31 mouse cellular contexts compared by ENCODE assay signal in genomic region chr10:87384606-87385206, GRCm38 (mm10).
DNase-seq lines count a peak whose midpoint lies in the region; ATAC-seq lines count a peak whose summit lies in the region.
"Had no signal": no experiment of that assay in that cellular context is flagged by ENCODE, and none has a peak within 500 bp of the region (broad histone marks: within the 10 kb centered on the region; RNA-seq: fewer than 3 reads in every experiment).

No protein-coding gene starts in this region.

- 78% methylated on average over 9 of the region's 9 CpGs for WGBS in embryonic facial prominence, embryonic 12.5 days
- 72% methylated on average over 9 of the region's 9 CpGs for WGBS in embryonic facial prominence, embryonic 10.5 days
- WGBS in neural tube, embryonic 11.5 days: 63% methylated on average over 9 of the region's 9 CpGs
- WGBS in forebrain, embryonic 15.5 days: 25% methylated on average over 9 of the region's 9 CpGs

- no peaks in the 10 kb centered on the region for H3K27me3 ChIP-seq in embryonic facial prominence, embryonic 12.5 days
- H3K27me3 ChIP-seq in embryonic facial prominence, embryonic 10.5 days (replicated peaks; ENCODE audit: low read depth, poor library complexity, severe bottlenecking): no peaks in the 10 kb centered on the region
- no peaks in the 10 kb centered on the region for H3K27me3 ChIP-seq in neural tube, embryonic 11.5 days (ENCODE audit: control insufficient read depth, insufficient read depth, low read length)
- no peaks in the 10 kb centered on the region for H3K27me3 ChIP-seq in forebrain, embryonic 15.5 days
- H3K27me3 ChIP-seq: hindbrain, embryonic 12.5 days; intestine, embryonic 15.5 days; limb, embryonic 15.5 days; liver, embryonic 13.5 days; neural tube, embryonic 13.5 days had no signal

- 0 out of 2 replicates have a peak, but pooled peaks have one; percentile 52 for ATAC-seq in embryonic facial prominence, embryonic 12.5 days (ENCODE audit: insufficient number of reproducible peaks, insufficient read depth, low FRiP score, low TSS enrichment)
- no peak for ATAC-seq in neural tube, embryonic 11.5 days (ENCODE audit: insufficient read depth, low FRiP score, low TSS enrichment)
- ATAC-seq in forebrain, embryonic 15.5 days (replicated peaks): peak; percentile 56; the same call in 1 of the 2 replicates
- ATAC-seq in cerebellum, adult (ENCODE audit: insufficient number of reproducible peaks, low FRiP score, low TSS enrichment): no peak
- ATAC-seq: activated CD4-positive, CD25-positive, alpha-beta regulatory T cell, adult 4 months; hindbrain, postnatal 0 days; intestine, embryonic 15.5 days; lung, postnatal 0 days; midbrain, embryonic 16.5 days had no signal

- no peak overlapping the region for H3K27ac ChIP-seq in embryonic facial prominence, embryonic 12.5 days
- no peak overlapping the region for H3K27ac ChIP-seq in embryonic facial prominence, embryonic 10.5 days (replicated peaks)
- H3K27ac ChIP-seq in neural tube, embryonic 11.5 days (ENCODE audit: low read depth, low read length): no peak overlapping the region
- H3K27ac ChIP-seq in forebrain, embryonic 15.5 days (replicated peaks): no peak overlapping the region
- H3K27ac ChIP-seq: hindbrain, embryonic 12.5 days; hindbrain, postnatal 0 days; intestine, embryonic 15.5 days; kidney, postnatal 0 days; limb, embryonic 10.5 days; limb, embryonic 15.5 days; liver, embryonic 13.5 days; neural tube, embryonic 13.5 days had no signal

- H3K4me3 ChIP-seq in embryonic facial prominence, embryonic 12.5 days: no peak overlapping the region
- H3K4me3 ChIP-seq in embryonic facial prominence, embryonic 10.5 days: no peak overlapping the region
- H3K4me3 ChIP-seq in neural tube, embryonic 11.5 days (ENCODE audit: low read depth, low read length): no peak overlapping the region
- H3K4me3 ChIP-seq in forebrain, embryonic 15.5 days: no peak overlapping the region
- H3K4me3 ChIP-seq: hindbrain, embryonic 12.5 days; intestine, embryonic 15.5 days; limb, embryonic 10.5 days; limb, embryonic 15.5 days; liver, embryonic 13.5 days; neural tube, embryonic 13.5 days had no signal

- no peaks in the 10 kb centered on the region for H3K36me3 ChIP-seq in embryonic facial prominence, embryonic 12.5 days
- H3K36me3 ChIP-seq in embryonic facial prominence, embryonic 10.5 days (replicated peaks): no peaks in the 10 kb centered on the region
- no peaks in the 10 kb centered on the region for H3K36me3 ChIP-seq in neural tube, embryonic 11.5 days (ENCODE audit: control insufficient read depth, insufficient read depth, low read length)
- H3K36me3 ChIP-seq in forebrain, embryonic 15.5 days: no peaks in the 10 kb centered on the region
- H3K36me3 ChIP-seq: hindbrain, embryonic 12.5 days; intestine, embryonic 15.5 days; limb, embryonic 10.5 days; limb, embryonic 15.5 days; liver, embryonic 13.5 days; neural tube, embryonic 13.5 days had no signal

- no peaks in the 10 kb centered on the region for H3K9me3 ChIP-seq in embryonic facial prominence, embryonic 12.5 days
- H3K9me3 ChIP-seq in embryonic facial prominence, embryonic 10.5 days: no peaks in the 10 kb centered on the region
- no peaks in the 10 kb centered on the region for H3K9me3 ChIP-seq in neural tube, embryonic 11.5 days (ENCODE audit: control insufficient read depth, low read length)
- no peaks in the 10 kb centered on the region for H3K9me3 ChIP-seq in forebrain, embryonic 15.5 days
- H3K9me3 ChIP-seq: hindbrain, embryonic 12.5 days; intestine, embryonic 15.5 days; limb, embryonic 10.5 days; limb, embryonic 15.5 days; liver, embryonic 13.5 days; neural tube, embryonic 13.5 days had no signal

- intact Hi-C loops in left cerebral cortex, postnatal 25 days (cut with DNase I): no loop called here

- H3K4me2 ChIP-seq in embryonic facial prominence, embryonic 12.5 days (replicated peaks): no peak overlapping the region
- no peak overlapping the region for H3K4me2 ChIP-seq in neural tube, embryonic 11.5 days (ENCODE audit: low read depth)
- no peak overlapping the region for H3K4me2 ChIP-seq in forebrain, embryonic 15.5 days (replicated peaks)
- H3K4me2 ChIP-seq: heart, embryonic 11.5 days; hindbrain, embryonic 12.5 days; intestine, embryonic 15.5 days; limb, embryonic 15.5 days; liver, embryonic 13.5 days; neural tube, embryonic 13.5 days had no signal

- DNase-seq in embryonic facial prominence, embryonic 10.5 days (ENCODE audit: low spot score): no peak
- peak; percentile 11 for DNase-seq in neural tube, embryonic 11.5 days (ENCODE audit: low spot score)
- no peak for DNase-seq in neural tube, embryonic 10.5 days (ENCODE audit: extremely low spot score, low spot score)
- peak; percentile 25 for DNase-seq in retina, postnatal 7 days (ENCODE audit: low read depth, low spot score)
- DNase-seq in left cerebral cortex, postnatal 25 days (ENCODE audit: low spot score in 2 of 2): no peak
- DNase-seq: adrenal gland, adult 2 months; adrenal gland, postnatal 36 days; cerebellum, adult 8-10 months; cerebellum, postnatal 25 days; gastrocnemius, postnatal 10 days; heart, postnatal 36 days; kidney, adult 2 months; kidney, postnatal 4 days; liver, embryonic 13.5 days; lung, adult 18-20 months; thymus, adult 2 months; thymus, postnatal 36 days had no signal

- no peak overlapping the region for H3K9ac ChIP-seq in embryonic facial prominence, embryonic 12.5 days
- H3K9ac ChIP-seq in neural tube, embryonic 11.5 days (ENCODE audit: low read length): no peak overlapping the region
- no peak overlapping the region for H3K9ac ChIP-seq in forebrain, embryonic 15.5 days (replicated peaks)
- H3K9ac ChIP-seq: hindbrain, embryonic 12.5 days; intestine, embryonic 15.5 days; limb, embryonic 15.5 days; liver, embryonic 13.5 days; neural tube, embryonic 13.5 days had no signal

- H3K4me1 ChIP-seq in embryonic facial prominence, embryonic 12.5 days: no peaks in the 10 kb centered on the region
- no peaks in the 10 kb centered on the region for H3K4me1 ChIP-seq in embryonic facial prominence, embryonic 10.5 days
- H3K4me1 ChIP-seq in neural tube, embryonic 11.5 days (ENCODE audit: control insufficient read depth, insufficient read depth, low read length): no peaks in the 10 kb centered on the region
- peaks cover 14% of the 10 kb centered on the region for H3K4me1 ChIP-seq in forebrain, embryonic 15.5 days
- H3K4me1 ChIP-seq: hindbrain, embryonic 12.5 days; intestine, embryonic 15.5 days; limb, embryonic 10.5 days; limb, embryonic 15.5 days; liver, embryonic 13.5 days; neural tube, embryonic 13.5 days had no signal

Comparison
In these comparisons a context has a peak if more than half of its experiments do, and no peak if none do; other contexts are left out.
1. DNase-seq: peak in neural tube, embryonic 11.5 days (single experiment) and retina, postnatal 7 days (single experiment); none in embryonic facial prominence, embryonic 10.5 days (single experiment), neural tube, embryonic 10.5 days (single experiment) and left cerebral cortex, postnatal 25 days (0 of 2).
2. ATAC-seq: peak in embryonic facial prominence, embryonic 12.5 days (single experiment) and forebrain, embryonic 15.5 days (single experiment); none in neural tube, embryonic 11.5 days (single experiment) and cerebellum, adult (single experiment).